Mouse (Mus musculus) 3134 (cell line): ENCODE data around the gene Dph3.

Experiments
- DNase-seq: peaks from one replicate; pipeline ENCODE4 v3.0.0-alpha.2; 2011; ENCODE audit warnings: low spot score; ENCODE audit not compliant: insufficient read length; ENCODE audit errors: extremely low read depth

The Dph3 gene

GRCm38 (mm10) chr14:32086226-32086625, 697 bp upstream of the Dph3 start:
- no peak for DNase-seq

- no peak for DNase-seq
Observed at GRCm38 (mm10) chr14:32084761-32085485, 606 bp downstream of the Dph3 start, which contains the start of gene Oxnad1. Oxnad1 (plus strand) TSS chr14:32085374.

GRCm38 (mm10) chr14:32083466-32083865, 2.1 kb downstream of the Dph3 start:
- no peak for DNase-seq

- no peak for DNase-seq
Observed at GRCm38 (mm10) chr14:32082891-32083290, 2.6 kb downstream of the Dph3 start.

- no peak for DNase-seq
Observed at GRCm38 (mm10) chr14:32081026-32081425, 4.5 kb downstream of the Dph3 start.

- DNase-seq, result peak; percentile 28
Observed at GRCm38 (mm10) chr14:32076896-32077575, 8.5 kb downstream of the Dph3 start.

GRCm38 (mm10) chr14:32073901-32074300, 11.6 kb downstream of the Dph3 start:
- DNase-seq, result peak; percentile 13

GRCm38 (mm10) chr14:32073211-32073685, 12.3 kb downstream of the Dph3 start:
- DNase-seq, result peak; percentile 75

- DNase-seq, result no peak
Observed at GRCm38 (mm10) chr14:32072807-32073206, 12.7 kb downstream of the Dph3 start.

GRCm38 (mm10) chr14:32061398-32061797, 24.1 kb downstream of the Dph3 start:
- DNase-seq, result no peak

- DNase-seq, result no peak
Observed at GRCm38 (mm10) chr14:32057664-32058063, 27.9 kb downstream of the Dph3 start.

GRCm38 (mm10) chr14:32056675-32057074, 28.9 kb downstream of the Dph3 start:
- DNase-seq, result no peak

GRCm38 (mm10) chr14:32055781-32056180, 29.7 kb downstream of the Dph3 start:
- DNase-seq, result no peak

GRCm38 (mm10) chr14:32054788-32055187, 30.7 kb downstream of the Dph3 start:
- no peak for DNase-seq

- DNase-seq, result no peak
Observed at GRCm38 (mm10) chr14:32053895-32054294, 31.6 kb downstream of the Dph3 start.

GRCm38 (mm10) chr14:32050171-32050570, 35.4 kb downstream of the Dph3 start:
- peak; percentile 30 for DNase-seq

GRCm38 (mm10) chr14:32046357-32046756, 39.2 kb downstream of the Dph3 start:
- DNase-seq, result no peak

GRCm38 (mm10) chr14:32042108-32042507, 43.4 kb downstream of the Dph3 start:
- DNase-seq, result no peak

- DNase-seq, result no peak
Observed at GRCm38 (mm10) chr14:32037661-32038252, 47.8 kb downstream of the Dph3 start.

GRCm38 (mm10) chr14:32036482-32036881, 49.0 kb downstream of the Dph3 start:
- no peak for DNase-seq

- DNase-seq, result no peak
Observed at GRCm38 (mm10) chr14:32032522-32032921, 53.0 kb downstream of the Dph3 start.
